ENCODE assay signal across 20 mouse cellular contexts in the genomic region with DNA sequence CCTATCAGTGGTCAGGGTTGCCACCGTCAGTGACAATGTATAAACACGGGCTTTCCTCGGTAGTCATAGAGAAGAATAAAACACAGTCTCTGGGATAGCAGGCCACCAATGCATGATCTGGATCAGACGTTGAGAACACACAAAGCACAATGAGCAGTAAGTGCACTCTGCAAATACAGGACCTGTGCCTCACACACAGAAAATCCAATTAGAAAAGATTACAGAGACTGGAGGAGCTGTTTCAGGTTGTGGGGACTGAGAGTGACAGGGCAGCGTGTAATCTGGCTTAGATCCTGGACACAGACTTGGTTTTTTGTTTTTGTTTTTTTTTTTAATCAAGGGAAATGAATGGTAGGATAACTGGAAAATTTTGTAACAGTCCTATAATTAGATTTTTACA.
"Had no signal": no experiment of that assay in that cellular context is flagged by ENCODE, and none has a peak within 500 bp of the region (broad histone marks: within the 10 kb centered on the region; RNA-seq: fewer than 3 reads in every experiment).

No protein-coding gene starts in this region.

- ATAC-seq: inflammation-experienced regulatory T-cells, adult 6 months; intestine, embryonic 15.5 days; intestine, postnatal 0 days had no signal

- H3K4me1 ChIP-seq: heart, embryonic 10.5 days; heart, embryonic 12.5 days; hindbrain, embryonic 10.5 days; hindbrain, embryonic 12.5 days; intestine, embryonic 15.5 days; limb, embryonic 13.5 days had no signal

- H3K9ac ChIP-seq: heart, embryonic 12.5 days; hindbrain, embryonic 12.5 days; hindbrain, embryonic 14.5 days; intestine, embryonic 15.5 days; limb, embryonic 13.5 days; limb, embryonic 15.5 days had no signal

- H3K9me3 ChIP-seq: intestine, embryonic 15.5 days; limb, embryonic 15.5 days had no signal

- H3K27ac ChIP-seq: heart, embryonic 10.5 days; hindbrain, embryonic 10.5 days; hindbrain, embryonic 12.5 days; hindbrain, embryonic 14.5 days; intestine, embryonic 15.5 days; limb, embryonic 13.5 days; limb, embryonic 15.5 days had no signal

- H3K4me3 ChIP-seq: heart, embryonic 10.5 days; heart, embryonic 12.5 days; hindbrain, embryonic 10.5 days; hindbrain, embryonic 12.5 days; intestine, embryonic 15.5 days; limb, embryonic 13.5 days; limb, embryonic 15.5 days had no signal

- H3K4me2 ChIP-seq: heart, embryonic 12.5 days; hindbrain, embryonic 12.5 days; hindbrain, embryonic 14.5 days; intestine, embryonic 15.5 days; limb, embryonic 13.5 days; limb, embryonic 15.5 days had no signal

- H3K27me3 ChIP-seq: heart, embryonic 12.5 days; hindbrain, embryonic 12.5 days; intestine, embryonic 15.5 days; limb, embryonic 13.5 days; limb, embryonic 15.5 days had no signal

- H3K36me3 ChIP-seq: heart, embryonic 10.5 days; heart, embryonic 12.5 days; hindbrain, embryonic 10.5 days; hindbrain, embryonic 12.5 days; intestine, embryonic 15.5 days; limb, embryonic 13.5 days; limb, embryonic 15.5 days had no signal

- DNase-seq: gastrocnemius, postnatal 14 days; heart, adult 18-20 months; heart, postnatal 10 days; heart, postnatal 4 days; kidney, adult 2 months; kidney, adult 9 months; kidney, postnatal 10 days; kidney, postnatal 25 days; layer of hippocampus, adult 9-11 months; layer of hippocampus, postnatal 36 days had no signal
